Mouse (Mus musculus): Measurements from ENCODE around the gene Slc25a33.

The Slc25a33 gene

DNA sequence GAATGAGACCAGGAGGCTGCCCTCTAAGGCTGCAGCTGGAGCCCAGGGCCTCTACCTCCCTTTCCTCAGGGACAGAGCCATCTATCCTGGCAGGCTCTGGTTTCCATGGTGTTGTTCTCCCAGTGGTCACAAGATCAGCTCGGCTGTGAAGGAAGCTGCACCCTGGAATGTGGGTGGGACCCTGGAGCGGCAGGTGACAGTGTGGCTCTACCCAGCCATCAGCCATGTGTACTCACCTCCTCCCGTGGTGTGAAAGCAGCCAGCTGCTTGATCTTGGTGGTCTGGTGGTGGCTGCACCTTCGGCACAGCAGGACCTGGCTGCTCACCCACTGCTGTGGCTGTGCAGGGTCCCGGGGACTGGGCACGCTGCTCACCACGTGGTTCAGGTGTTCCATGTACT is 43.2 kb downstream of the Slc25a33 start:
- no peak for DNase-seq (ENCODE audit: low read depth in 2 of 2, low spot score in 2 of 2)

DNA sequence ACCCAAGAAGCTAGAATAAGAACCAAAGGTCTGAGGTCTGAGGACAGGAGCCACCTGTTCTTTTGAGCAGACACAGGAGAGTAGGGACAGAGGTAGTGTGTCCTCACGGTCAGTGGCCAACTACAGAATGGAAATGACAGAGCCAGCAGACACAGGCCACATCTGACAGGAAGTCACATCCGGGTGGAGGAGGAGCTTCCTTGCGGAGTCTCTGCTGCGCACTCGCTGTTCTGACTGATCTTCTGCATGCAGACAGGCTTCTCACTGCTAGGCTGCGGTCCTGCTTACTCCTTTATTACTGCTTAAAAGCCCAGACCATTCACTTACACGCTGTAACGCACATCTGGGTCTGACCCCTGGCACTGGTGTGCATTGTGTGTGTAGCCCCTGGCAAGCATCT is 45.3 kb downstream of the Slc25a33 start:
- no peak for DNase-seq (ENCODE audit: low read depth in 2 of 2, low spot score in 2 of 2)

GRCm38 (mm10) chr4:149727636-149728035 is 46.4 kb downstream of the Slc25a33 start:
- no peak for DNase-seq (ENCODE audit: low read depth in 2 of 2, low spot score in 2 of 2)

DNA sequence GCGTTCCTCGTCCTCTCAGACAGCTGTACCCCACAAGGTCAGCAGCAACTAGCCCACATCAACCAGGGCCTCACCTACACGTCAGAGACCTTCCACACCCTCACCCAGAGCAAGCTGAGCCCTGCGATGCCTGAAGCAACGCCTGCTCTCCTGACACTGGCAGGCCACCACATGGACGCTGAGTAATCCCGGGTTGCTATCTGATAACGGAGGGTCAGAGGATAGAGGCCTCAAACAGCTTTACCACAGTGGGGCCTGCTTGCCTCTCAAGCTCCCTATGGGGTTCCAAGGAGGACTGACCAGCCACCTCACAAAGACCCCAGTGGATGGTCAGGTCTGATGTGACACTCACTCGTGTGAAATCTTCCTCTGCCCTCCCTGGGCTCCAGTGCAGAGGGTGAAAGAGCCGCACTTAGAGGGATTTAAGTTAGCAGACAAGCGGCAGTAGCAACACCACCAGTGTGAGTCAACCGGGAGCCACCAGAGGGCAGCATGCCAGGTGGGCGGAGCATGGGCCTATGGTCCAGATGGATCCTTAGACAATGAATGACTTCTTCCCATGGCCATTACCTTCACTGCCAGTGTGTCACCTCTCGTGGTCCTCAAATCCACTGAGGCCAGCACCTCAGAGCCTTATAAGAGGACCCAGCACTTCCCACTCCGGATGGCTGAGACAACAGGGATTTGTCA is 48.3 kb downstream of the Slc25a33 start:
- peak; percentile 44 to 66 for DNase-seq (ENCODE audit: low read depth in 2 of 2, low spot score in 2 of 2)

DNA sequence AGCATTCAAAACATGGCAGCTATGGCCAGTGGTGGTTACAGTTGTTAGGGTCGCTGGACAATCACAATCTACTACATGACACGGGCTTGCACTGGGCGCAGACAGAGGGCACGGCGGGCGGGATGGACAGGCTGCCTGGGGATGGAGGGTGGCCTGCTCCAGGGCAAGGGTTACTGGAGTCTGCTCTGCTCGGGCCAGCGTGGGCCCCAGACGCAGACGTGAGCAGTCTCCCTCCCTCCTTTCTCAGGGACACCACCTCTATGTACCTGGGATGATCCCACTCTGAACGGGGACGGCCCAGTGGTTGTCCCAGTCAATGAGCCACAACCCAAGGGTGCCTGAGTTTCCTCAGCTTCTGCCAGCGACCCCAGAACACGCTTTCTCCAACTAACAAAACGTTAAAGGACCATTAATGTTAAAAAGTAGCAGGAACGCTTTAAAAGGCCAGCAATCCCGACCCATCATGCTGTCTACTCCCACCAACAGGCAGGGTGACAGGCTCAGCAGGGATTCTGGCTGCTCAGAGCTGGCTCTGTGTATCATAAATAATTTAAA is 49.1 kb downstream of the Slc25a33 start:
- no peak for DNase-seq (ENCODE audit: low read depth in 2 of 2, low spot score in 2 of 2)

- DNase-seq (ENCODE audit: low read depth in 2 of 2, low spot score in 2 of 2), result peak in 1 of 2 experiments; percentile 43
Observed at GRCm38 (mm10) chr4:149723855-149724731, 50.0 kb downstream of the Slc25a33 start.

DNA sequence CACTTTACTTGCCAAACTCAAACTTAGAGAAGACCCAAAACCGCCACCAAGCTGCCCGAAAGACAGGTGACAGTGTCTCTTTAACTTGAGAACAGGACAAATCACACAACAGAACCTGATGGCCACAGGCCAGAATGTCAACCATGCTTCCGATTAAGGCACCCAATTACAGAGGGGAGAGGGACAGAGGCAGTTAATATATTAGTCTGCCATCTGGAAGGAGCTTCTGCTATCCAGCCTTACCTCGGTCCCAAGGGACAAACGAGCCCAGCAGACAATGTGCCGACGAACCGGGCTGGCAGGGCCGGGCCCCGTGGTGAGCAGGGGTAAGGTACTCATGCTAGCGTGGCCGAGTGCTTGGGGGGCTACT is 51.1 kb downstream of the Slc25a33 start:
- DNase-seq (ENCODE audit: low read depth in 2 of 2, low spot score in 2 of 2), result no peak

- DNase-seq (ENCODE audit: low read depth in 2 of 2, low spot score in 2 of 2), result no peak
Observed at GRCm38 (mm10) chr4:149722104-149723020, 51.7 kb downstream of the Slc25a33 start.

DNA sequence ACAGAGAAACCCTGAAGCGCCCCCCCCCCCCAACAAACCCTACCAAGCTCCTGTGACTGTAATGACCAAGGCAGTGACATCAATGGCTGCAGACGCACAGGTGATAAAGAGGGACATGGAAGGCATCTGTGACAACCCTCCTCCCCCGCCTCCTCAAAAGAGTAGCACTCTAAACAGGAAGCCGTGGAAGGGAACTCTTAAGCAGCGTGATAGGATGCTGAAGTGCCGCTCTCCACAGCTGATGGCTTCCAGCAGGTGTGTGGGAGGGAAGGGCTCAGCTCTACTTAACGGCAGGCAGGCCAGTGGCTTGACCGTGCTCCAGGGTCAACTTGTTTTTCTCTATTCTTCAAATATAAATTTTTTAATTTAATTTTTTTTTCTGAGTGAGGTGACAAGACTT is 52.9 kb downstream of the Slc25a33 start:
- no peak for DNase-seq (ENCODE audit: low read depth in 2 of 2, low spot score in 2 of 2)

- DNase-seq (ENCODE audit: low read depth in 2 of 2, low spot score in 2 of 2), result no peak
Observed at GRCm38 (mm10) chr4:149719686-149720085, 54.4 kb downstream of the Slc25a33 start.

- DNase-seq (ENCODE audit: low read depth in 2 of 2, low spot score in 2 of 2), result no peak
Observed at GRCm38 (mm10) chr4:149714542-149714941, 59.5 kb downstream of the Slc25a33 start.

DNA sequence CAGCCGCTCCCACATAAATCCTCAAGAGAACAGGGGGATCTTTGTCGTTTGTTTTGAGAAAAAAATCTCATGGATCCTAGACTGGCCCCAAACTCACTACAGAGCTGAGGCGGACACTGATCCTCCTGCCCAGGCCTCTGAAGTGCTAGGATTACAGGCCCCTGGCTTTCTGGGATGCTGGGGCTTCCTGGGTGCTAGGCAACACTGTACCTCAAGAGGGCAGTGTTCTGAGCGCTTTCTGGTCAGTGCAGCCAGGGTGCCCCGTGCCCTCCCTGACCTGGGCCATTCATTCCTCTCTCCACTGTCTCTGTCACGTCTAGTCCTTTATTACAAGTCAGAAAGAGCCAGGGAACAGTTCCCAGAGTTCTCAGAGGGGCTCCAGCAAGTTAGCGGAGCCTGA is 62.1 kb downstream of the Slc25a33 start:
- DNase-seq (ENCODE audit: low read depth in 2 of 2, low spot score in 2 of 2), result no peak

DNA sequence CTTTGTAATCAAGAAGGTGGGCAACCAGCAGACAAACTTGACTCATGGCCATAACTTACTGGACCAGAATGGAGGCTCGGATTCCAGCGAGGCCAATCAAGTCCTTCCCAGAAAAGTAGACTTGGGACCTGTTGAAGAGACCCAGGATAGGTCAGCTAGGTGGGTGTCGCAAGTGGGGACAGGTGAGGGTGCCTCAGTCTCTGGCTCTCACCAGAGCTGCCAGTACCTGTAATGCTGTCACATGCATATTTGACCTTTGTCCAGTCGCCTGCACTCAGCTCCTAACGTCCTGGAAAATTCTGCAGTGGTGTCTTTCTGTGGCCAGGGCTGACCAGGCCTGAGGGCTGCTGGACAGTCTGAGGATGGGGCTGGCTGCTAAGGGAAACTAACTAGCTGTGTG is 62.6 kb downstream of the Slc25a33 start:
- DNase-seq (ENCODE audit: low read depth in 2 of 2, low spot score in 2 of 2), result no peak

GRCm38 (mm10) chr4:149710510-149710909 is 63.6 kb downstream of the Slc25a33 start:
- peak; percentile 76 to 80 for DNase-seq (ENCODE audit: low read depth in 2 of 2, low spot score in 2 of 2)

GRCm38 (mm10) chr4:149705941-149706340 is 68.1 kb downstream of the Slc25a33 start:
- no peak for DNase-seq (ENCODE audit: low read depth in 2 of 2, low spot score in 2 of 2)

DNA sequence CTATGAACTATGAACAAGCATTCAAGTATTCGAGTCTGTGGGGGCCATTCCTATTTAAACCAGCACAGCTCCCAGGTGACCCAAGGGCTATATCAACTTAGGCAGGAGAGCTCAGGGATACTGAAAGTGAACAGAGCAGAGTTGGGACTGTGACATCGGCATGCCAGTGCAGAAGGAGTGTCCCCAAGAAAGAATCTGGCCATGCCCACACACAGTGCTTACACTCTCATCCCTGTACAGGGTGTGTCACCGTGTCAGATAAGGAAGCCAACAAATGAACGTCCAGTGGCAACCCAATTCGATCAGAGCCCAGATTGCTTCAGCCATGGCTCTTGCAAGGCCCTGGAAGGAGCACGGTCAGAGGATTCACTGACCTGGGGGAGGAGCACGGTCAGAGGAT is 68.8 kb downstream of the Slc25a33 start:
- DNase-seq (ENCODE audit: low read depth in 2 of 2, low spot score in 2 of 2), result no peak

- DNase-seq (ENCODE audit: low read depth in 2 of 2, low spot score in 2 of 2), result peak in 1 of 2 experiments; percentile 53
Observed at GRCm38 (mm10) chr4:149702210-149702979, 71.7 kb downstream of the Slc25a33 start, which contains the start of gene Pik3cd. Pik3cd (minus strand) TSS chr4:149702571.

GRCm38 (mm10) chr4:149701426-149702209 is 72.5 kb downstream of the Slc25a33 start:
- peak; percentile 70 to 84 for DNase-seq (ENCODE audit: low read depth in 2 of 2, low spot score in 2 of 2)

DNA sequence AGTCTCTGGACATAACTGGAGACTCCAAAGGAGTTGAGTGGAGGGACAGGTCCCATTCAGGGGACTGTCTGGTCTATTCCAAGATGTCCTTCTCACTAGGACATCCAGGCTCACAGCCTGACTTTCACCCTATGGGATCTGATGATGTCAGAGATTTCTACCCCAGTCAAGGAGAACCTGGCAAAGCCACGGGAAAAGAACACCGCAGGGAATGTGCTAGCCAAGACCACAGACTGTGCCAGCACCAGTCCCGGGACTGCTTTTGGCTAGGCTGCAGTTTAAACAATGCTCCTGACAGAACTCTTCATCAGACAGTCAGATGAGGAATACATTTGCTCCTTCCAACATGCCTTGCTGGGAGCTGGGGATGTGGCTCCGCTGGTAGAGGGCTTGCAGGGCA is 74.1 kb downstream of the Slc25a33 start:
- no peak for DNase-seq (ENCODE audit: low read depth in 2 of 2, low spot score in 2 of 2)
